Mouse (Mus musculus) right cerebral cortex, postnatal 14 days (tissue): ENCODE results near the gene Acap2.

Source experiments
- DNase-seq: peaks from one replicate; pipeline ENCODE4 v3.0.0; 2022

Gene Acap2

GRCm38 (mm10) chr16:31200790-31201567 lies at the start of gene Acap2:
TSS of gene Acap2 (minus strand) at chr16:31201245.
- DNase-seq, result peak; percentile 97

GRCm38 (mm10) chr16:31249401-31249800 lies 48.4 kb upstream of the Acap2 start:
- no peak for DNase-seq

- DNase-seq, result no peak
These were observed 47.7 kb upstream of the Acap2 start for GRCm38 (mm10) chr16:31248717-31249116.

GRCm38 (mm10) chr16:31247442-31247841 lies 46.4 kb upstream of the Acap2 start:
- no peak for DNase-seq

GRCm38 (mm10) chr16:31244053-31244452 lies 43.0 kb upstream of the Acap2 start:
- no peak for DNase-seq

- no peak for DNase-seq
These were observed 40.4 kb upstream of the Acap2 start for GRCm38 (mm10) chr16:31241433-31241832.

GRCm38 (mm10) chr16:31240569-31240968 lies 39.5 kb upstream of the Acap2 start:
- DNase-seq, result no peak

GRCm38 (mm10) chr16:31238281-31238680 lies 37.2 kb upstream of the Acap2 start:
- no peak for DNase-seq

GRCm38 (mm10) chr16:31235457-31236310 lies 34.6 kb upstream of the Acap2 start:
- DNase-seq, result no peak

- no peak for DNase-seq
These were observed 33.9 kb upstream of the Acap2 start for GRCm38 (mm10) chr16:31234808-31235456.

- no peak for DNase-seq
These were observed 33.3 kb upstream of the Acap2 start for GRCm38 (mm10) chr16:31234356-31234755.

- peak; percentile 41 for DNase-seq
These were observed 32.7 kb upstream of the Acap2 start for GRCm38 (mm10) chr16:31233541-31234339.

- no peak for DNase-seq
These were observed 32.1 kb upstream of the Acap2 start for GRCm38 (mm10) chr16:31233167-31233498.

GRCm38 (mm10) chr16:31232491-31233166 lies 31.6 kb upstream of the Acap2 start:
- no peak for DNase-seq

GRCm38 (mm10) chr16:31231591-31231990 lies 30.5 kb upstream of the Acap2 start:
- no peak for DNase-seq

GRCm38 (mm10) chr16:31227746-31228145 lies 26.7 kb upstream of the Acap2 start:
- no peak for DNase-seq

- DNase-seq, result no peak
These were observed 14.2 kb upstream of the Acap2 start for GRCm38 (mm10) chr16:31215271-31215670.

GRCm38 (mm10) chr16:31213463-31213862 lies 12.4 kb upstream of the Acap2 start:
- no peak for DNase-seq

GRCm38 (mm10) chr16:31211503-31211902 lies 10.5 kb upstream of the Acap2 start:
- no peak for DNase-seq

GRCm38 (mm10) chr16:31210453-31210852 lies 9.4 kb upstream of the Acap2 start:
- no peak for DNase-seq

- no peak for DNase-seq
These were observed 8.9 kb upstream of the Acap2 start for GRCm38 (mm10) chr16:31209911-31210310.

GRCm38 (mm10) chr16:31205726-31206125 lies 4.7 kb upstream of the Acap2 start:
- DNase-seq, result no peak
